Mouse (Mus musculus) 3134 (cell line): ENCODE results near the gene Plpp2.

Experiments used
- DNase-seq: peaks from one replicate; pipeline ENCODE4 v3.0.0-alpha.2; 2011; ENCODE audit warnings: low spot score; ENCODE audit not compliant: insufficient read length; ENCODE audit errors: extremely low read depth

The Plpp2 gene

DNA sequence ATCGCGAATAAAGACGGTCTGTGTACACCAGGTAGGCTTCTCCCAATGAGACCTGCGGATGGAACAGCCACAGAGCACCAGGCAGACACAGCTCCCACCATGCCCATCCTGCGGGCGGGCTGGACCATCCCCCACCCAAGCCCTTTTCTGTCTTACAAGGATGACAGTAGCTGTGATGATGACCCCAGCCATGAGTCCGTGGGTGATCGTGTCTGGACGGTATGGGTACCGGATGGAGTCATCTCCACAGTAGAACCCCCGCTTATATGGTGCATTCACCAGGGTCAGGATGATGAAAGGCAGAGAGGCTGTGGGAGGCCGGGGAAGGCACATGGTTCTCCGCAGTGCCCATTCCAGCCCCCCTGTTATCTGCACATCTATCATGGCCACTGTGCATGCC is 2.9 kb downstream of the Plpp2 start:
- DNase-seq: no peak

DNA sequence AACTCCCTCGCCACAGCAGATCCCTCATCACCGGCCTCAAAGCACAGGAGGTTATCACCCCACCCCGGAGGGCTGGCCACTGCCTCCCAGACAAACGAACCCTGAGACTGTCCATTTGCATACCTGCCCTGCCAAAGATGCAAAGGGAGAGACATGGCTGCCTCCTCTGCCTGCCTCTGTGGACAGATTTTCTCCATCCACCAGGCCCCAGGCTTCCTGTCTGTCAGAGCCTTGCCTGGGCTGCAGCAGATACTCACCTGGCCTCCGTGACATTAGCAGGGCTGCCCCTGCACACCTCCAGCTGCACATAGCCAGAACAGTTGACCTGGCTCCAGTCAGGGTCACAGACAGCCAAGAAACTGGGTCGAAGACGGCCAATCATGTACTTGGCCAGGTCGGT is 3.4 kb downstream of the Plpp2 start:
- DNase-seq: no peak

- DNase-seq: no peak
These were observed 5.5 kb downstream of the Plpp2 start for GRCm38 (mm10) chr10:79528081-79528480.

DNA sequence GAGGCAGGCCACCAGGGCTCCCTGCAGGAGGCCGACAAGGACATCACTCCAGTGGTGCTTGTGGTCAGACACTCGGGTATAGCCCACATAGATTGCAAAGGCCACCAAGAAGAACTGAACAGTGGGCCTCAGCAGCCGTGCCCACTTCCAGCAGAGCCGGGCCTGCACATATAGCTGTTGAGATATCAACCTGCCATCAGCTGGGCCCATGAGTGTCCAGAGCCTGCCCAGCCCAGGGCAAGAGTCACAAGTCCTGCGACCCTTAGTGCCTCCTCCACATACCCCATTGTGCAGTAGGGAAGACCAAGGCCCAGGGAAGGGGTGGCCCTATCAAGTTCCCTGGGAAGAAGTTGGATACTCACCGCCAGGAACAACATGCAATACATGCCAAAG is 6.1 kb downstream of the Plpp2 start:
- no peak for DNase-seq

DNA sequence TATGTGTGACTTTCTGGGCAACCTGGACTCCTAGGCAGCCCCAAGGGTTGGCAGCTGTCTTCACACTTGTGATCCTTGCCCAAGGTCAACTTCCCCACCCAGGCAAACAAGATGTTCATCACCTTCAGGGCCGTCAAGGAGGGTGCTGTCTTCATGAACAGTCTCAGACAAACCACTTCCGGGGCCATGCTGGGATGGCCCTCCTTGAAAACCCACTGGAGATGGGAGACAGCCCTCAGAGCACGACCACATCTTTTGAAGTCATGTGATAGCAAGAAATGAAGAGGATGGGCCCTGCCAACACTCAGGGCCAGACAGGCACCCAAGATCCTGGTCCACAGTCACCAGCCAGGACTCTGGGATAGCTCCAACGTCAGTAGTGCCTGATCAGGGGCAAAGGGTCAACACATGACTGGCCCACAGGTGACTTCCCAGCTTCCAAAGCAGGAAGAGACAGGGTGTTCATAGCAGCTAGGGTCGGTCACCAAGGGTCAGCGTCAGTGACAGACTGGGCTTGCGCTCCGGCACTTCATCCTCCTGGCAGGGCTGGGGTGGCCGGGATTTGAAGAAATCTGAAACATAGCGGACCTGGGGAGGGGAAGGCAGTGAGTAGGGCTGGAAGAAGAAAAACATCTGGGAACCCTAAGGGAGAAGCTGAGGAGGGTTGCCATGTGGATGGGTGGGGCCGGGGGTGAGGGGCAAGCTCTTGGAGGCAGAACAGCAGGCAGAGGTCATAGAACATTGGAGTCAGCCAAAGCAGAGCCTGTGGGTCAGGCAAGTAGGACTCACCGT is 6.7 kb downstream of the Plpp2 start:
- no peak for DNase-seq

GRCm38 (mm10) chr10:79525456-79526325 is 7.9 kb downstream of the Plpp2 start:
- no peak for DNase-seq

DNA sequence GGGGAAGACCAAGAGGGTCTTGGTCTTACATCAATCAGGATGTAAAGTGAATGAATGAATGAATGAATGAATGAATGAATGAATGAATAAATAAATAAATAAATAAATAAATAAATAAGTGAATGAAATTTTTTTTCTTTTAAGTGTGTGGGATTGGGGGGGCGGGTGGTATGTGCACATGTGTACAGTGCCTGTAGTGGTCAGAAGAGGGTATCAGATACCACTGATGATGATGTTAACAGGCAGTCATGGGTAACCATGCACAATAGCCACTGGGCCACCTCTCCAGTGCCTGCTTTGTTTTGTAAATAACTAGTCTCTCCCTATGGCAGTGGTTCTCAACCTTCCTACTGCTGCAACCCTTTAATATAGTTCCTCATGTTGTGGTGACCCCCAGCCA is 9.2 kb downstream of the Plpp2 start:
- no peak for DNase-seq

DNA sequence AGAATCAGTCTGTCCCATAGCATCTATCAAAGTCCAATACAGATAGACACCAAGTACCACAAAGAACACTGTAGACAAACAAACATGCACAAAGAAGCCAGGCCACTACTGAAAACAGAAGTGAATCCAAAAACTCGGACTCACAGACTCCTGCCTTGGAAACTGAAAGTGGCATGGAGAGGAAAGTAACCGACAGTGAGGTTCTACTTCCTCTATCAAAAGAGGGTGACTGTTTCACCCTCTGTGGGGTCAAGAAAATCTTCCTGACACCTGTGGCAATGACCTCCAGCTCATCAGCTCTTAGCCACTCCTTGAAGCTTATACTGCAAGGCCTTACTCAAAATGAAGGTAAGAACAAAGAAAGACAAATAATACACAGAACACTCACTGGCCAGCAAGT is 26.9 kb downstream of the Plpp2 start:
- no peak for DNase-seq

- no peak for DNase-seq
These were observed 30.6 kb downstream of the Plpp2 start for GRCm38 (mm10) chr10:79502830-79503644.

- DNase-seq: no peak
These were observed 36.8 kb downstream of the Plpp2 start for GRCm38 (mm10) chr10:79496701-79497288.

GRCm38 (mm10) chr10:79495886-79496285 is 37.7 kb downstream of the Plpp2 start:
- DNase-seq: no peak
